Mouse (Mus musculus) stomach, postnatal 0 days (tissue): ENCODE measurements around the gene Zfp462. TPM values are rescaled to one million over a fixed set of nuclear protein-coding genes. Genes with fewer than 3 reads are reported as not detected.

Source experiments
- ATAC-seq: fragments of 200-750 bp; cut with Nextera tagmentation; 2 replicates; pipeline ENCODE4 v1.8.0; 2017; ENCODE audit not compliant: low FRiP score, low TSS enrichment
- DNase-seq: peaks from one replicate; pipeline ENCODE4 v3.0.0-alpha.2; 2016; ENCODE audit warnings: low spot score
- H3K27ac ChIP-seq: fragments of 300-500 bp; sonication (generic); replicated peaks from 2 replicates; pipeline ENCODE4 v1.5.1; 2014; ENCODE audit warnings: mild to moderate bottlenecking, control low read depth
- H3K27me3 ChIP-seq: fragments of 300-500 bp; sonication (generic); 2 replicates; pipeline ENCODE4 v1.6.1; 2014; ENCODE audit warnings: low read length; ENCODE audit not compliant: control insufficient read depth, insufficient read depth
- H3K36me3 ChIP-seq: fragments of 300-500 bp; sonication (generic); 2 replicates; pipeline ENCODE4 v1.6.1; 2014; ENCODE audit warnings: low read length, mixed read lengths; ENCODE audit not compliant: control insufficient read depth, insufficient read depth
- H3K4me1 ChIP-seq: fragments of 300-500 bp; sonication (generic); replicated peaks from 2 replicates; pipeline ENCODE4 v1.6.1; 2014; ENCODE audit warnings: antibody characterized with exemption; ENCODE audit not compliant: control insufficient read depth, insufficient read depth
- H3K4me2 ChIP-seq: fragments of 300-500 bp; sonication (generic); replicated peaks from 2 replicates; pipeline ENCODE4 v1.6.1; 2014; ENCODE audit warnings: low read depth, mild to moderate bottlenecking, control low read depth, moderate library complexity
- H3K4me3 ChIP-seq: fragments of 300-500 bp; sonication (generic); 2 replicates; pipeline ENCODE4 v1.5.1; 2014; ENCODE audit warnings: low read depth, low read length, control low read depth
- H3K9ac ChIP-seq: fragments of 300-500 bp; sonication (generic); 2 replicates; pipeline ENCODE4 v1.6.1; 2014; ENCODE audit warnings: mild to moderate bottlenecking, low read length, control low read depth, mixed read lengths
- H3K9me3 ChIP-seq: fragments of 300-500 bp; sonication (generic); 2 replicates; pipeline ENCODE4 v1.6.1; 2016; ENCODE audit warnings: low read length; ENCODE audit not compliant: control insufficient read depth
- CTCF ChIP-seq: IDR thresholded peaks from 2 replicates; pipeline ENCODE4 v1.5.1; 2016; ENCODE audit warnings: antibody characterized with exemption, low read depth, mild to moderate bottlenecking, moderate library complexity
- EP300 ChIP-seq: optimal IDR thresholded peaks from 2 replicates; pipeline ENCODE3; 2016; ENCODE audit warnings: antibody characterized with exemption
- WGBS: fragments of 180-500 bp; shearing (Covaris S2); extraction: QIAGEN DNeasy Blood & Tissue Kit; methylation state at CpG from one replicate; pipeline ENCODE4 v1.1.7; 2014; 5-methylcytosine and 5-hydroxymethylcytosine counted together
- polyA plus RNA-seq: library from polyadenylated mRNA; unstranded; fragments of >200 nt; fragmentation: Nextera tagmentation; extraction: Ambion mirVana; gene quantifications from 2 replicates; pipeline ENCODE4 v1.2.1, GENCODE M21; 2015

Gene Zfp462
- polyA plus RNA-seq, 1 experiment from 2014 or later = 1.1 TPM

- no peak overlapping the region for H3K9ac ChIP-seq
- DNase-seq = no peak
- whole genome bisulfite sequencing = 28% methylated on average over 6 of the region's 6 CpGs
- H3K27me3 ChIP-seq = no peaks in the 10 kb centered on the region
- no peak for TF ChIP-seq EP300
- TF ChIP-seq CTCF = no peak
- ATAC-seq = no peak
- H3K36me3 ChIP-seq = no peaks in the 10 kb centered on the region
- no peak overlapping the region for H3K27ac ChIP-seq
- H3K4me1 ChIP-seq = no peaks in the 10 kb centered on the region
- no peaks in the 10 kb centered on the region for H3K9me3 ChIP-seq
- no peak overlapping the region for H3K4me3 ChIP-seq
- no peak overlapping the region for H3K4me2 ChIP-seq
These were observed 144.1 kb downstream of the Zfp462 start for GRCm38 (mm10) chr4:55088922-55089321.

GRCm38 (mm10) chr4:55097157-55097556, 152.3 kb downstream of the Zfp462 start:
- H3K27me3 ChIP-seq = no peaks in the 10 kb centered on the region
- H3K9me3 ChIP-seq = no peaks in the 10 kb centered on the region
- WGBS = 45% methylated on average over 2 of the region's 2 CpGs
- no peak overlapping the region for H3K4me3 ChIP-seq
- H3K36me3 ChIP-seq = no peaks in the 10 kb centered on the region
- ATAC-seq = no peak
- H3K4me1 ChIP-seq = no peaks in the 10 kb centered on the region
- H3K9ac ChIP-seq = no peak overlapping the region
- no peak overlapping the region for H3K4me2 ChIP-seq
- no peak overlapping the region for H3K27ac ChIP-seq
- no peak for DNase-seq
- TF ChIP-seq EP300 (no peak), CTCF (no peak)

GRCm38 (mm10) chr4:55098366-55098765, 153.5 kb downstream of the Zfp462 start:
- Histone ChIP-seq H3K4me3 (no peak overlapping the region), H3K36me3 (no peaks in the 10 kb centered on the region), H3K27ac (no peak overlapping the region), H3K27me3 (no peaks in the 10 kb centered on the region), H3K9me3 (no peaks in the 10 kb centered on the region), H3K4me1 (no peaks in the 10 kb centered on the region), H3K4me2 (no peak overlapping the region), H3K9ac (no peak overlapping the region)
- DNase-seq = no peak
- 74% methylated on average over 6 of the region's 6 CpGs for WGBS
- no peak for TF ChIP-seq CTCF
- no peak for ATAC-seq

GRCm38 (mm10) chr4:55100851-55101250, 156.0 kb downstream of the Zfp462 start:
- TF ChIP-seq EP300 (no peak), CTCF (peak; percentile 71)
- H3K4me3 ChIP-seq = no peak overlapping the region
- H3K4me2 ChIP-seq = no peak overlapping the region
- no peak overlapping the region for H3K27ac ChIP-seq
- no peaks in the 10 kb centered on the region for H3K27me3 ChIP-seq
- no peak overlapping the region for H3K9ac ChIP-seq
- ATAC-seq = no peak
- H3K36me3 ChIP-seq = no peaks in the 10 kb centered on the region
- H3K9me3 ChIP-seq = no peaks in the 10 kb centered on the region
- DNase-seq = no peak
- no peaks in the 10 kb centered on the region for H3K4me1 ChIP-seq
- WGBS = 68% methylated on average over 2 of the region's 2 CpGs

GRCm38 (mm10) chr4:55101601-55102000, 156.8 kb downstream of the Zfp462 start:
- no peaks in the 10 kb centered on the region for H3K36me3 ChIP-seq
- no peak overlapping the region for H3K4me2 ChIP-seq
- H3K27me3 ChIP-seq = no peaks in the 10 kb centered on the region
- DNase-seq = no peak
- ATAC-seq = no peak
- no peak overlapping the region for H3K4me3 ChIP-seq
- no peaks in the 10 kb centered on the region for H3K9me3 ChIP-seq
- TF ChIP-seq EP300 (no peak), CTCF (no peak)
- H3K27ac ChIP-seq = no peak overlapping the region
- 73% methylated on average over 9 of the region's 9 CpGs for WGBS
- no peak overlapping the region for H3K9ac ChIP-seq
- H3K4me1 ChIP-seq = no peaks in the 10 kb centered on the region

- Histone ChIP-seq H3K9ac (no peak overlapping the region), H3K36me3 (no peaks in the 10 kb centered on the region), H3K27ac (no peak overlapping the region), H3K9me3 (no peaks in the 10 kb centered on the region), H3K4me3 (no peak overlapping the region), H3K4me1 (no peaks in the 10 kb centered on the region), H3K4me2 (no peak overlapping the region), H3K27me3 (no peaks in the 10 kb centered on the region)
- ATAC-seq (no peak), DNase-seq (no peak)
- WGBS = 75% methylated on average over 3 of the region's 3 CpGs
- TF ChIP-seq EP300 (no peak), CTCF (no peak)
These were observed 157.5 kb downstream of the Zfp462 start for GRCm38 (mm10) chr4:55102382-55102781.
